Mouse (Mus musculus) cerebellum, postnatal 10 days (tissue): ENCODE measurements around the gene Slc25a25.

Source experiments
- DNase-seq, 2 experiments: peaks; one replicate each; pipeline ENCODE4 v3.0.0; 2021; ENCODE audit warnings: mixed read lengths in 2 of 2

The Slc25a25 gene

GRCm38 (mm10) chr2:32395946-32396621 is 55.2 kb downstream of the Slc25a25 start:
- peak; percentile 90 to 94 for DNase-seq

GRCm38 (mm10) chr2:32395484-32395945 is 55.7 kb downstream of the Slc25a25 start, which contains the start of gene Ptges2:
Gene Ptges2 (plus strand): TSS chr2:32395896.
- peak; percentile 96 to 97 for DNase-seq

GRCm38 (mm10) chr2:32394973-32395372 is 56.3 kb downstream of the Slc25a25 start:
- peak; percentile 54 to 57 for DNase-seq

- no peak for DNase-seq
Measured at GRCm38 (mm10) chr2:32392063-32392462, 59.2 kb downstream of the Slc25a25 start.

DNA sequence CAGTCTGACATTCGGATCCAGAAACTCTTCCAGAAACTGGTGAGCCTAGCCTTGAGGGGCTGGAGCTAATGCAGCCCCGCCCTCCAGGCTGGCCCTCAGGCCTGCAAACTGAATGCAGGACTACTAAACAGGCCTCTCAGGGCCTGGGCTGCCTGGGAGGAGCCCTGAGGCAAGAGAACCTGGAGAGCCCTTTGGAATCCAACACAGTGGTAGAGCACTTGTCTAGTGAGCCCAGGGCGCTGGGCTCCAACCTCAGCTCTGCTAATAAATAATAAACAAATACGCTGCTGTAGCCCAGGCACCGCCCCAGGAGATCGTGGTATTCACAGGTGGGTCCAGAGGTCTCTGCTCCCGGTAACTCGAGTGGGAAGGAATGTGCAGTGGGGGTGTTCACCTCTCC is 60.4 kb downstream of the Slc25a25 start:
- DNase-seq: no peak

DNA sequence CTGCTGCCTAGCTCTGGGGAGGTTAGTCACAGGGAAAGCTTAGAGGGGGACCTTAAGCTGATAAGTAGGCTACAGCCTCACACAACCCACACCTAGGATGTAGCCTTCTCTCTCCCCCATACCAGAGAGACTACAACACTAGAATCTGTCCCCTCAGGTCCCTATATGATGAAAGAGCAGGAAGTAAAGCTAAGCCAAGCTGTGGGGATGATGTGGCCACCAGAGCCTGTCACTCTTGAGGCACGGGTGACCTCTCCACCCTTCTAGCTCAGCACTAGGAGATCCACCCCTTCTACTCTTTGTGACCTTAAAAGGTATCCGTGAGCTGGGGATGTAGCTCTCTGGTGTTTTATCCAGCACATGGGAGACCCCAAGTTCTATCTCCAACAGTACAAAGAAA is 62.1 kb downstream of the Slc25a25 start:
- DNase-seq: no peak

DNA sequence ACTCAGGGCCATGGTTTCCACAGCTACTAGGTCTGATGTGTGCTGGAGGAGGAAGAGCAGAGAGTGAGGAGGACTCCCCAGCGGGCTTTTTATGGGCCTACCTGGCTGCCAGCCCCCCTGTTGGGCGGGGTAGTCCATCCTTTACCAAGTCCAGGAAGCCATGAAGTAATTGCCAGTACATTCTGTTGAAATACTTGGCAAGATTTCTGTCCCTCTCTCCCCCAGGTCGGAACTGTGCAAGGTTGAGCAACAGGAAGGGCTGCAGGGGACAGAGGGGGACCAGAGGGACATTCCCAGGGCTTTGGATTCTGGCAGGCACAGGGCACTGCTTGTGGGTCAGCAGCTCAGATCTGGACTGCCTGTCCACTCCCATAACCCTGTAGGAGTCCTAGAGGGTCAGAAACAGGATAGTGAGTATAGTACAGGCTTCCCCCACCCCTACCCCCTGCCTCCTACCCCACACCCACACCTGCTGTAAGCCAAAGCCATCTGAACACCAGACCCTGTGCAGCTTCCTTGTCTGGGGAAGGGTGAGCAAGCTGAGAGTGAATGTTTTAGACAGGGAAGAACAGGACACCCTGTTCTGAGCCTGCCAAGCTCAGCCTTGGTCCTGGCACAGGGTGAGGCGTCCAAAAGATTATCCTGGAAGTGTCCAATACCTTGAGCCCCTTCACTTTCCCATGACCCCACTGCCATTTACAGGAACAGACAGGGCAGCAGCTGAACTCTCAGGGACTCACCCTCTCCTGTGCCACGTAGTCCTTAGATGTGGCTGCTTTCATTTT is 63.3 kb downstream of the Slc25a25 start, which contains the start of gene Lcn2:
TSS of gene Lcn2 (minus strand) at position 547 of the 785 bp plus-strand sequence.
- DNase-seq: no peak

- no peak for DNase-seq
Measured at GRCm38 (mm10) chr2:32382689-32383088, 68.6 kb downstream of the Slc25a25 start.

- DNase-seq: peak; percentile 97 to 98
Measured at GRCm38 (mm10) chr2:32381775-32382223, 69.4 kb downstream of the Slc25a25 start, which contains the start of gene 1110008P14Rik. Gene 1110008P14Rik (minus strand): TSS chr2:32381938.

- no peak for DNase-seq
Measured at GRCm38 (mm10) chr2:32381141-32381774, 70.0 kb downstream of the Slc25a25 start.

GRCm38 (mm10) chr2:32380001-32380500 is 71.2 kb downstream of the Slc25a25 start:
- DNase-seq: peak in 1 of 2 experiments; percentile 38

- DNase-seq: no peak
Measured at GRCm38 (mm10) chr2:32376963-32377362, 74.3 kb downstream of the Slc25a25 start.

DNA sequence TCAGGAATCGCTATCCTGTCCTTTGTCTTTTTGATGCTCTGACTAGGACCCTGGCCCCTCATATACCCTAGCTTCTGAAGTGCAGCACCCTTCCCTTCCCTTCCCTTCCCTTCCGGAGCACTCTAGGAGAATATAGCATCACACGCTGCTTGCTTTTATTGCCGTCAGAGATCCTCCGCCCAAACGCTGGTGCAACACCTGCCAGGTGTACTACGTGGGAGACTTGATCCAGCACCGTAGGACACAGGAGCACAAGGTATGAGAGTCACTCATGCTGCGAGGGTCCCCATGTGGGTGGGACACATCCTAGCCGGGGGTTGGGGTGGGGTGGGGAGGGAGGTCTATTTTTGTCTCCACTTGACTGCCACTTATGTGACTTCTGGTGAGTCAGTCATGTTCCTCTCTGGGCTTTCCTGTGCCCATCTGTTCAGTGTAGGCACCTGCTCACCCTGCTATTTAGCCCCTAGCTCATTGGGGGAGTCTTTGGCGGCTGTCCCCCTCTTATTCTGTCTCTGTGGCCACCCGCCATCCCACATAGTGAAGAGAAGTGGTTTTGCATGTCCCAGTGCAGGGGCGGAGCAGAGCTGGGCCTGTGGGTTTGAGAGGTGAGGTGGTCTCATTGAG is 75.8 kb downstream of the Slc25a25 start:
- no peak for DNase-seq

DNA sequence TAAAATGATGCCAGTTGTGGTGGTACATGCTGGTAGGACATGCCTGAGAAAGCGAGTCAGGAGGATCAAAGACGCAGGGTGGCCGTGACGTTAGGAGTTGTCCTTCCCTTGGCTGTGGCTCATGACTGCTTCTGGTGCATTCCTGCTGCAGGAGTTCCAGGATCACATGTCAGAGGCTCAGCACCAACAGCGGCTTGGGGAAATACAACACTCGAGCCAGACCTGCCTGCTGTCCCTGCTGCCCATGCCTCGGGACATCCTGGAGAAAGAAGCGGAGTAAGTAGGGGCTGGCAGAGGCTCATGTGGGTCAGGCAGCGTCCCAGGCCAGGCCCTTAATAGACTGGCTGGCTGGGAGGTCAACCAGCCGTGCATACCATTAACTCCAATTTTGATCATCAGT is 77.1 kb downstream of the Slc25a25 start:
- no peak for DNase-seq

GRCm38 (mm10) chr2:32367315-32367714 is 83.9 kb downstream of the Slc25a25 start:
- no peak for DNase-seq
